Mouse (Mus musculus) yolk sac, embryonic 10.5 days (tissue): Measurements from ENCODE around the gene Slc38a6.

ENCODE experiments used
- DNase-seq: peaks from one replicate; pipeline ENCODE4 v3.0.0-alpha.2; 2017; ENCODE audit warnings: low spot score

Slc38a6 gene

GRCm38 (mm10) chr12:73324180-73324586 is 37.6 kb downstream of the Slc38a6 start:
- DNase-seq = no peak

GRCm38 (mm10) chr12:73324742-73325141 is 38.2 kb downstream of the Slc38a6 start:
- no peak for DNase-seq

- no peak for DNase-seq
Observed at GRCm38 (mm10) chr12:73325181-73325580, 38.6 kb downstream of the Slc38a6 start.

- no peak for DNase-seq
Observed at GRCm38 (mm10) chr12:73325617-73326016, 39.0 kb downstream of the Slc38a6 start.

- no peak for DNase-seq
Observed at GRCm38 (mm10) chr12:73327381-73327780, 40.8 kb downstream of the Slc38a6 start.

GRCm38 (mm10) chr12:73328448-73329167 is 42.0 kb downstream of the Slc38a6 start:
- DNase-seq = no peak

- DNase-seq = no peak
Observed at GRCm38 (mm10) chr12:73330236-73330635, 43.7 kb downstream of the Slc38a6 start.

- no peak for DNase-seq
Observed at GRCm38 (mm10) chr12:73332701-73333100, 46.1 kb downstream of the Slc38a6 start.

GRCm38 (mm10) chr12:73334051-73334551 is 47.5 kb downstream of the Slc38a6 start:
- no peak for DNase-seq

GRCm38 (mm10) chr12:73337127-73337526 is 50.5 kb downstream of the Slc38a6 start:
- no peak for DNase-seq

GRCm38 (mm10) chr12:73340642-73341293 is 54.2 kb downstream of the Slc38a6 start:
- no peak for DNase-seq

GRCm38 (mm10) chr12:73341703-73342663 is 55.4 kb downstream of the Slc38a6 start:
- DNase-seq = peak; percentile 47

- DNase-seq = no peak
Observed at GRCm38 (mm10) chr12:73344300-73344699, 57.7 kb downstream of the Slc38a6 start.

GRCm38 (mm10) chr12:73345157-73345556 is 58.6 kb downstream of the Slc38a6 start:
- DNase-seq = no peak

GRCm38 (mm10) chr12:73347202-73347601 is 60.6 kb downstream of the Slc38a6 start:
- DNase-seq = no peak

- DNase-seq = no peak
Observed at GRCm38 (mm10) chr12:73350466-73350865, 63.9 kb downstream of the Slc38a6 start.

GRCm38 (mm10) chr12:73350982-73351381 is 64.4 kb downstream of the Slc38a6 start:
- peak; percentile 67 for DNase-seq

GRCm38 (mm10) chr12:73351746-73352145 is 65.2 kb downstream of the Slc38a6 start:
- DNase-seq = no peak

GRCm38 (mm10) chr12:73353362-73353761 is 66.8 kb downstream of the Slc38a6 start:
- DNase-seq = no peak

- no peak for DNase-seq
Observed at GRCm38 (mm10) chr12:73354521-73354920, 67.9 kb downstream of the Slc38a6 start.

- DNase-seq = no peak
Observed at GRCm38 (mm10) chr12:73355084-73355775, 68.7 kb downstream of the Slc38a6 start.

- no peak for DNase-seq
Observed at GRCm38 (mm10) chr12:73356696-73357095, 70.1 kb downstream of the Slc38a6 start.
